Comparison of ENCODE assay signal across 8 mouse cellular contexts in the genomic region with DNA sequence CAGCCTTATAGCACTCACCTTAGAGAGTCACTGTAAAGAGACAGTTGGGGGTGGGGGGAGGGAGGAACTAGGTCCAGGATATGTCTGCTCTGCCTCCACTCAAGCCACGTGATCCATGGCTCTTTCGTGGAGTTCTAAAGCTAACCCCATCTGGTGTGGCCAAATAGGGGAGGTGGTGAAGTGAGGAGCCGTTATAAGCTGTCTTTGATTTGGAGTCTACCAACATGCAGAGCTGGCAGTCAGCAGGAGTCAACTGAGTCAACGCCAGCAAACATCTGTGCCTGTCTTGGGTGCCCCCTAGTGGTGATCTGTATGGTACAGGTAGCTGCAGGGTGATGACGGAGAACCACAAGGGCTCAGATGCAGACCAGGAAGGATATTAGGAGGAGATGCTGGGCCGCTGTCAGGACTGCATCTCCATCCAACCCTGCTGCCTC. TPM values are rescaled to one million over a fixed set of nuclear protein-coding genes. Genes with fewer than 3 reads are reported as not detected.
DNase-seq lines count a peak whose midpoint lies in the region; ATAC-seq lines count a peak whose summit lies in the region.

No protein-coding gene starts in this region.

- H3K4me3 ChIP-seq in embryonic facial prominence, embryonic 10.5 days = no peak overlapping the region
- no peak overlapping the region for H3K4me3 ChIP-seq in kidney, embryonic 16.5 days (ENCODE audit: low read length)
- no peak overlapping the region for H3K4me3 ChIP-seq in liver, embryonic 12.5 days

- no peaks in the 10 kb centered on the region for H3K36me3 ChIP-seq in embryonic facial prominence, embryonic 10.5 days (replicated peaks)
- H3K36me3 ChIP-seq in kidney, embryonic 16.5 days (ENCODE audit: insufficient read depth, low read length) = no peaks in the 10 kb centered on the region
- no peaks in the 10 kb centered on the region for H3K36me3 ChIP-seq in liver, embryonic 12.5 days

- no peak overlapping the region for H3K4me2 ChIP-seq in kidney, embryonic 16.5 days (replicated peaks; ENCODE audit: low read depth, low read length)
- no peak overlapping the region for H3K4me2 ChIP-seq in liver, embryonic 12.5 days

- WGBS in embryonic facial prominence, embryonic 10.5 days = 16% methylated on average over 6 of the region's 6 CpGs
- 23% methylated on average over 6 of the region's 6 CpGs for WGBS in kidney, embryonic 16.5 days
- WGBS in liver, embryonic 12.5 days (ENCODE audit: insufficient replicate concordance) = 9% methylated on average over 6 of the region's 6 CpGs

- 0 out of 2 replicates have a peak, but pooled peaks have one; percentile 49 for ATAC-seq in kidney, embryonic 16.5 days (ENCODE audit: low FRiP score, low TSS enrichment)
- ATAC-seq in liver, embryonic 12.5 days = peak; percentile 52; the same call in 1 of the 2 replicates

- peaks cover 24% of the 10 kb centered on the region for H3K4me1 ChIP-seq in embryonic facial prominence, embryonic 10.5 days
- 0 out of 2 replicates have a peak, but pooled peaks cover 10% of the 10 kb centered on the region for H3K4me1 ChIP-seq in kidney, embryonic 16.5 days (ENCODE audit: insufficient read depth, low read length)
- H3K4me1 ChIP-seq in liver, embryonic 12.5 days = no peaks in the 10 kb centered on the region

- peak; percentile 86 for DNase-seq in CD4-positive helper T cell, adult 2 months (ENCODE audit: low read depth, low spot score)
- peak; percentile 45 for DNase-seq in adrenal gland, adult 8-10 months
- peak; percentile 74 for DNase-seq in embryonic facial prominence, embryonic 10.5 days (ENCODE audit: low spot score)
- DNase-seq in heart, adult 8-10 months (ENCODE audit: low spot score) = peak; percentile 73
- peak; percentile 55 to 77 for DNase-seq in natural killer cell, adult 2 months (ENCODE audit: low spot score in 2 of 2)
- peak; percentile 81 for DNase-seq in testis, postnatal 10 days (ENCODE audit: low spot score)

- H3K9me3 ChIP-seq in embryonic facial prominence, embryonic 10.5 days = no peaks in the 10 kb centered on the region
- H3K9me3 ChIP-seq in kidney, embryonic 16.5 days (ENCODE audit: low read length) = no peaks in the 10 kb centered on the region
- H3K9me3 ChIP-seq in liver, embryonic 12.5 days (replicated peaks) = no peaks in the 10 kb centered on the region

- no peak overlapping the region for H3K9ac ChIP-seq in kidney, embryonic 16.5 days (replicated peaks; ENCODE audit: low read length)
- H3K9ac ChIP-seq in liver, embryonic 12.5 days = no peak overlapping the region

- H3K27ac ChIP-seq in embryonic facial prominence, embryonic 10.5 days (replicated peaks) = no peak overlapping the region
- H3K27ac ChIP-seq in kidney, embryonic 16.5 days (ENCODE audit: low read length) = no peak overlapping the region
- no peak overlapping the region for H3K27ac ChIP-seq in liver, embryonic 12.5 days

- 0 out of 2 replicates have a peak, but pooled peaks cover 3% of the 10 kb centered on the region for H3K27me3 ChIP-seq in embryonic facial prominence, embryonic 10.5 days (replicated peaks; ENCODE audit: low read depth, poor library complexity, severe bottlenecking)
- no peaks in the 10 kb centered on the region for H3K27me3 ChIP-seq in kidney, embryonic 16.5 days (ENCODE audit: insufficient read depth, low read length)
- H3K27me3 ChIP-seq in liver, embryonic 12.5 days (replicated peaks) = no peaks in the 10 kb centered on the region

RNA-seq across cellular contexts. Expression of gene Ttf2, which starts 29.5 kb away (rescaled TPM):
- 10 to 100 TPM; 10.5 to 14.8 (median 13.8) TPM for total RNA-seq in adrenal gland, adult 8-10 months (2022)
- polyA plus RNA-seq in embryonic facial prominence, embryonic 10.5 days (2016; fragmentation: Nextera tagmentation; extraction: Ambion mirVana) = 28.1 and 31.4 TPM in 2 replicates
- 1 to 10 TPM; 2.1 to 2.8 (median 2.5) TPM for total RNA-seq in heart, adult 8-10 months (2022)
- 17.8 and 21.2 TPM in 2 replicates for polyA plus RNA-seq in kidney, embryonic 16.5 days (2015; fragmentation: Nextera tagmentation; extraction: Ambion mirVana)
- 13.8 and 13.9 TPM in 2 replicates for polyA plus RNA-seq in liver, embryonic 12.5 days (2016; fragmentation: Nextera tagmentation; extraction: Ambion mirVana)

RNA-seq across cellular contexts. Expression of gene Cd101, which starts 30.4 kb away (rescaled TPM):
- total RNA-seq in adrenal gland, adult 8-10 months (2022) = under 1 TPM; 0.19 to 0.46 (median 0.34) TPM
- polyA plus RNA-seq in embryonic facial prominence, embryonic 10.5 days (2016; fragmentation: Nextera tagmentation; extraction: Ambion mirVana) = 0.09 TPM in 1 of 2 replicates, not detected in the other
- under 1 TPM; 0.12 to 0.31 (median 0.22) TPM for total RNA-seq in heart, adult 8-10 months (2022)
- 0.06 TPM in 1 of 2 replicates, not detected in the other for polyA plus RNA-seq in kidney, embryonic 16.5 days (2015; fragmentation: Nextera tagmentation; extraction: Ambion mirVana)
- 0.04 and 0.08 TPM in 2 replicates for polyA plus RNA-seq in liver, embryonic 12.5 days (2016; fragmentation: Nextera tagmentation; extraction: Ambion mirVana)
